Mouse (Mus musculus): ENCODE measurements around the gene Inpp5e. TPM values are rescaled to one million over a fixed set of nuclear protein-coding genes. Genes with fewer than 3 reads are reported as not detected.

Inpp5e gene
- polyA plus RNA-seq, 1 experiment from 2014 or later = 23.9 TPM

DNA sequence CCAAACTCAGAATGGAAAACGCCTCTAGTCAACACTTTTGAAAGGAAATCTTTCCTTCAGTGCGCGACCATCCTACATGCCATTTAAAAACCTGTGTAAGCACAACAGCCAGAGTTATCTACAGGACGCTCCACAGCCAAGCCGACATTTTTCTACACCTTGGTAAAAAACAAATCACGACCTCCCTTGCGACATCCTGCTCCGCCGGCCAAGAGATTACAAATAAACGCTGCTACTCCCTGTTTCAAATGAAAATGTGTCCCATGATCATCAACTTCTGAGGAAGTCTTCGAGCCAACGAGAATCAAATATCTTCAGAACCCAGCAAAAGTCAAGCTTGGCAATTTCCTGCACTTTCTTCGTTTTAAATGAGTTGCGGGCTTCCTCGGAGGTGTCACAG is 35.4 kb upstream of the Inpp5e start:
- Histone ChIP-seq H3K27ac (ENCODE audit: low read depth, low read length) (no peak overlapping the region), H3K36me3 (ENCODE audit: control insufficient read depth, insufficient read depth, low read length) (peaks cover 11% of the 10 kb centered on the region; the same call in 1 of the 2 replicates), H3K4me2 (replicated peaks; ENCODE audit: low read depth, low read length) (peak overlapping the region; percentile 47), H3K9ac (ENCODE audit: low read depth, low read length) (peak overlapping the region; percentile 88), H3K4me3 (ENCODE audit: low read depth, low read length) (peak overlapping the region; percentile 90), H3K4me1 (replicated peaks; ENCODE audit: control insufficient read depth, insufficient read depth, low read length) (peaks cover 6% of the 10 kb centered on the region), H3K9me3 (ENCODE audit: control insufficient read depth, low read length) (no peaks in the 10 kb centered on the region), H3K27me3 (ENCODE audit: control insufficient read depth, insufficient read depth, low read length) (no peaks in the 10 kb centered on the region)
- 8% methylated on average over 15 of the region's 15 CpGs for WGBS
- DNase-seq (ENCODE audit: low spot score) (no peak), ATAC-seq (ENCODE audit: low FRiP score) (no peak)

DNA sequence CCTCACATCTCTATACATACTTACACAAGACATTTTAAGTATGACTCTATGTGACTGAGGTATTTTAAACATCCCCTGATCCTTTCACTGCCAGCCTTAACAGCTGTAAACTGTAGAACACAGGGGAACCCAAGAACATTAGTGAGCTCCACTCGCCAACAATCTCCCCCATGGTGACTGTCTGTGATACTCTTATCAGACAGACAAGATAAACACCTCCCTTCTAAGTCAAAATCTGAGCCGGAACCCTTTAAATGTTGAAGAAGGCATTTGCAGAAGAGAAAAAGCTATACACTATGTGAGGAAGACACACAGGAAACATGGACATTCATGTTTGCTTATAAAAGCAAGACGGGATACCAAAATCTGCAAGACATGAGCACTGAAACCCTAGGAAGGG is 34.9 kb upstream of the Inpp5e start:
- peaks cover 11% of the 10 kb centered on the region; the same call in 1 of the 2 replicates for H3K36me3 ChIP-seq (ENCODE audit: control insufficient read depth, insufficient read depth, low read length)

DNA sequence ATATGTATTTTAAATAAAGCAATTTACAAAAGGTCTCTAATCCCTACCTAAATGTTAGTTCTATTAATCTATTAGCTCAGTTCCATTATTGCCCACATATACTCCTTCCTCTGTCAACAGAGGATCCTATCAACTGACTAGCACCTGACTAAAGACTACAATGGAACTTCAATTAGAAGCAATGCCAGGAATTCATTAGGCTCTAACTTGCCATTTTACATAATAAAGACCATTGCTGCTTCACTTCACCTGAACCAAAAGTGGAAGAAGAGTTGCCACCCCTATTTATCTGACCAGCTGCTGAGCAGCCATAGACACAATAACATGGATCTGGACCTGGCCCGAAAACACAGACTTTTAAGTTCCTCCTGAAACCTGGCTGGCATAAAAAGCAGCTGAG is 33.8 kb upstream of the Inpp5e start:
- no peak overlapping the region for H3K4me2 ChIP-seq (replicated peaks; ENCODE audit: low read depth, low read length)
- ATAC-seq (ENCODE audit: low FRiP score) (no peak), DNase-seq (ENCODE audit: low spot score) (no peak)
- H3K9me3 ChIP-seq (ENCODE audit: control insufficient read depth, low read length) = no peaks in the 10 kb centered on the region
- no peak overlapping the region for H3K27ac ChIP-seq (ENCODE audit: low read depth, low read length)
- WGBS = 58% methylated on average over 1 of the region's 1 CpGs
- peaks cover 6% of the 10 kb centered on the region for H3K4me1 ChIP-seq (replicated peaks; ENCODE audit: control insufficient read depth, insufficient read depth, low read length)
- no peak overlapping the region for H3K4me3 ChIP-seq (ENCODE audit: low read depth, low read length)
- peaks cover 11% of the 10 kb centered on the region; the same call in 1 of the 2 replicates for H3K36me3 ChIP-seq (ENCODE audit: control insufficient read depth, insufficient read depth, low read length)
- no peaks in the 10 kb centered on the region for H3K27me3 ChIP-seq (ENCODE audit: control insufficient read depth, insufficient read depth, low read length)
- no peak overlapping the region for H3K9ac ChIP-seq (ENCODE audit: low read depth, low read length)

More for the DNA sequence above, 34.9 kb upstream of the Inpp5e start:
- H3K27me3 ChIP-seq (ENCODE audit: control insufficient read depth, insufficient read depth, low read length) = no peaks in the 10 kb centered on the region
- H3K27ac ChIP-seq (ENCODE audit: low read depth, low read length) = no peak overlapping the region
- ATAC-seq (ENCODE audit: low FRiP score) (no peak), DNase-seq (ENCODE audit: low spot score) (no peak)
- no peaks in the 10 kb centered on the region for H3K9me3 ChIP-seq (ENCODE audit: control insufficient read depth, low read length)
- H3K4me1 ChIP-seq (replicated peaks; ENCODE audit: control insufficient read depth, insufficient read depth, low read length) = peaks cover 6% of the 10 kb centered on the region
- 60% methylated on average over 3 of the region's 3 CpGs for WGBS
- peak overlapping the region; percentile 88 for H3K9ac ChIP-seq (ENCODE audit: low read depth, low read length)
- peak overlapping the region; percentile 90 for H3K4me3 ChIP-seq (ENCODE audit: low read depth, low read length)
- H3K4me2 ChIP-seq (replicated peaks; ENCODE audit: low read depth, low read length) = peak overlapping the region; percentile 47

DNA sequence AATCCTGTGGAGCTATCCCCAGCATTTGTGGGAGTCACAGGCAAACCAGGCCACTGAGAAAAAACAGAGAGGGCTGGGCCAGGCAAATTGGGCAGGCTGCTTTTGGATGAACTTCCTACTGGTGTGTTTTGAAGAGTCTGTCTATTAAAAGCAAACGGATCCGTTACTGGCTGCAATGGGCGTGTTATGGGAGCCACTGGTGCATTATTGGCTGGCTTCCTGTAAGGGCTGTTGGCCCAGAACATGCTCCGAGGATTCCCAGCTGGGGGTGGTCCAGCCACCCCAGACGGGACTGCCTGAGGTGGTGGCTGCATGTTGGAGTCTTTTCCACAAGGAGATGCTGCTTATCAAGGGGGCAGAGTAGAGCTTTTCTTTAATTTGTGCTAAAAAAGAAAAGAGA is 32.7 kb upstream of the Inpp5e start:
- DNase-seq (ENCODE audit: low spot score) = no peak
- H3K9ac ChIP-seq (ENCODE audit: low read depth, low read length) = no peak overlapping the region
- H3K4me1 ChIP-seq (replicated peaks; ENCODE audit: control insufficient read depth, insufficient read depth, low read length) = peaks cover 6% of the 10 kb centered on the region
- H3K27me3 ChIP-seq (ENCODE audit: control insufficient read depth, insufficient read depth, low read length) = no peaks in the 10 kb centered on the region
- no peak overlapping the region for H3K27ac ChIP-seq (ENCODE audit: low read depth, low read length)
- H3K9me3 ChIP-seq (ENCODE audit: control insufficient read depth, low read length) = no peaks in the 10 kb centered on the region
- no peak for ATAC-seq (ENCODE audit: low FRiP score)
- 86% methylated on average over 5 of the region's 5 CpGs for WGBS
- H3K36me3 ChIP-seq (ENCODE audit: control insufficient read depth, insufficient read depth, low read length) = peaks cover 11% of the 10 kb centered on the region; the same call in 1 of the 2 replicates
- no peak overlapping the region for H3K4me2 ChIP-seq (replicated peaks; ENCODE audit: low read depth, low read length)
- H3K4me3 ChIP-seq (ENCODE audit: low read depth, low read length) = no peak overlapping the region

DNA sequence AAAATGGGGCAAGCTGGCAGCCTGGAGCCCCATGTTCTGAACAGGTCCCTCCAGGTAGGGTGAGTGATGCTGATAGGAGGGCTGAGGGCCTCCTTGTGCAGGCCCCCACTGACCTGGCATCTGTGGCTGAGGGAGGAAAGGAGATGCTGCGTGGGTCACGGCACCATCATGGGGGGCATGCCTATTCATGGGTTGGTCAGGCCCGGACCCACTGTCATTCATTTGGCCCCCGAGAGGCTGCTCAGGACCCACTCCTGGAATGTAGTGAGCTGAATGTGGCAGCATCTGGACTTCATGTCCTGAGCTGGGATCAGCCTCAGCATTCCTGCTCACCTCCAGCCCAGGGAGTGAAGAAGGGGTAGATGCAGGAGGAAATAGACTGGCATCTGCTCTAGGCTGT is 32.3 kb upstream of the Inpp5e start:
- DNase-seq (ENCODE audit: low spot score) = no peak
- 93% methylated on average over 4 of the region's 4 CpGs for WGBS
- Histone ChIP-seq H3K27me3 (ENCODE audit: control insufficient read depth, insufficient read depth, low read length) (no peaks in the 10 kb centered on the region), H3K4me2 (replicated peaks; ENCODE audit: low read depth, low read length) (no peak overlapping the region), H3K27ac (ENCODE audit: low read depth, low read length) (no peak overlapping the region), H3K9ac (ENCODE audit: low read depth, low read length) (no peak overlapping the region), H3K9me3 (ENCODE audit: control insufficient read depth, low read length) (no peaks in the 10 kb centered on the region), H3K4me3 (ENCODE audit: low read depth, low read length) (no peak overlapping the region), H3K4me1 (replicated peaks; ENCODE audit: control insufficient read depth, insufficient read depth, low read length) (peaks cover 6% of the 10 kb centered on the region), H3K36me3 (ENCODE audit: control insufficient read depth, insufficient read depth, low read length) (peaks cover 11% of the 10 kb centered on the region; the same call in 1 of the 2 replicates)
- ATAC-seq (ENCODE audit: low FRiP score) = no peak

DNA sequence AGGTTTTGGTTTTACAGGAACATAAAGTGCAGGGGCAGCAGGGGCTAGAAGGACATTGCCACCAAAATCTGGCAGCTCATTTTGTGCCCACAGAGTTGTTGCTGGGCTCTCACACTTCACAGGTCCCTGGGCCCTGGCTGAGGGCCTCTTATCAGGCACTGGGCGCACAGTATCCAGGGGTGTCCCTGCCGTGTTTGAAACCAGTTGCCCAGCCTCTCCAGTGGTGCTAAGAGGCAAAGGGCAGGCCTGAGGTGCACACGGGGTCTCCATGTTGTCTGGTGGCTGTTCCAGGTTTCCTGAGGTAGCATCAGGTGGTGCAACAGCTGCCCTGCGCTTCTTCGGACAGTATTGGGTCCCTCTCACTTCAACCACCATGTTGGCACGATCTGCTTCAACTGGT is 30.7 kb upstream of the Inpp5e start:
- Histone ChIP-seq H3K27me3 (ENCODE audit: control insufficient read depth, insufficient read depth, low read length) (no peaks in the 10 kb centered on the region), H3K27ac (ENCODE audit: low read depth, low read length) (no peak overlapping the region), H3K4me3 (ENCODE audit: low read depth, low read length) (no peak overlapping the region), H3K9me3 (ENCODE audit: control insufficient read depth, low read length) (no peaks in the 10 kb centered on the region), H3K4me2 (replicated peaks; ENCODE audit: low read depth, low read length) (no peak overlapping the region), H3K36me3 (ENCODE audit: control insufficient read depth, insufficient read depth, low read length) (peaks cover 11% of the 10 kb centered on the region), H3K4me1 (replicated peaks; ENCODE audit: control insufficient read depth, insufficient read depth, low read length) (peaks cover 6% of the 10 kb centered on the region), H3K9ac (ENCODE audit: low read depth, low read length) (no peak overlapping the region)
- 92% methylated on average over 6 of the region's 6 CpGs for WGBS
- DNase-seq (ENCODE audit: low spot score) = no peak
- ATAC-seq (ENCODE audit: low FRiP score) = no peak

DNA sequence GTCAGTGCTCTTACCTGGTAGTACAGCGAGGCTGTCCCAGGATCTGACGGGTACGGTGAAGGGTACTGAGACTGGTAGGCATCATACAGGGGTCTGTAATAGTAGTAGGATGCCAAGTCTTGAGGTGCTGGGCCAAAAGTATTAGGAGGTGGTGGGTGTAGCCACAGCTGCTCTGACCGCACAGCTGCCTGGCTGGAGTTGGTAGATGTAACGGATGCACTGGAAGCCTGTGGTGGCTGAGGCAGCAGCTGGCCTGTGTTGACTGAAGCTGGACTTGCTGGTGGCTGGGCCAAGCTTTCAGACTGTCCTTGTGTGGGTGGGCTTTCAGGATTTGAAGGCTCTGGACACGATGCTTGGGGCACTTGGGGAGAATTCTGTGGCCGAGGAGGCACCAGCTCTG is 29.4 kb upstream of the Inpp5e start:
- H3K4me2 ChIP-seq (replicated peaks; ENCODE audit: low read depth, low read length) = no peak overlapping the region
- H3K9ac ChIP-seq (ENCODE audit: low read depth, low read length) = no peak overlapping the region
- ATAC-seq (ENCODE audit: low FRiP score) (no peak), DNase-seq (ENCODE audit: low spot score) (no peak)
- no peak overlapping the region for H3K4me3 ChIP-seq (ENCODE audit: low read depth, low read length)
- no peaks in the 10 kb centered on the region for H3K9me3 ChIP-seq (ENCODE audit: control insufficient read depth, low read length)
- no peaks in the 10 kb centered on the region for H3K27me3 ChIP-seq (ENCODE audit: control insufficient read depth, insufficient read depth, low read length)
- no peaks in the 10 kb centered on the region; the same call in 1 of the 2 replicates for H3K4me1 ChIP-seq (replicated peaks; ENCODE audit: control insufficient read depth, insufficient read depth, low read length)
- H3K36me3 ChIP-seq (ENCODE audit: control insufficient read depth, insufficient read depth, low read length) = peaks cover 11% of the 10 kb centered on the region
- 85% methylated on average over 7 of the region's 7 CpGs for WGBS
- no peak overlapping the region for H3K27ac ChIP-seq (ENCODE audit: low read depth, low read length)

DNA sequence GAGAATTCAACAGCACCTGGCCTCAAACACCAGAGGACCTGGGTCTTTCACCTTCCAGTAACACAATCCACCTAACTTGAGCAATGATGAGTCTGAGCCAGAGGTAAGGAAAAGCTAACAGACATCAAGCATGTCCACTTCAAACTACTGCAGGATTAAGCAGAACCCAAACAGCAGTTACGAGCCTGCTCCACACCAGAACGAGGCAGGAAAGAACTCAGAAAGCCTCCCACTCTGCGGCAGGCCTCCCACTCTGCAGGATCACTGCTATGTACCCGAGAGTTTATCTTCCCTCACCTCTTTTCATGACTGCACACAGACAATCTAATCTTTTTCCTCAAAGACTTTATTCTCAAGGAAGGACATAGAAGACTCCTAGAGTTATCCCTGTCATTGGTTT is 28.2 kb upstream of the Inpp5e start:
- H3K36me3 ChIP-seq (ENCODE audit: control insufficient read depth, insufficient read depth, low read length) = peaks cover 11% of the 10 kb centered on the region

DNA sequence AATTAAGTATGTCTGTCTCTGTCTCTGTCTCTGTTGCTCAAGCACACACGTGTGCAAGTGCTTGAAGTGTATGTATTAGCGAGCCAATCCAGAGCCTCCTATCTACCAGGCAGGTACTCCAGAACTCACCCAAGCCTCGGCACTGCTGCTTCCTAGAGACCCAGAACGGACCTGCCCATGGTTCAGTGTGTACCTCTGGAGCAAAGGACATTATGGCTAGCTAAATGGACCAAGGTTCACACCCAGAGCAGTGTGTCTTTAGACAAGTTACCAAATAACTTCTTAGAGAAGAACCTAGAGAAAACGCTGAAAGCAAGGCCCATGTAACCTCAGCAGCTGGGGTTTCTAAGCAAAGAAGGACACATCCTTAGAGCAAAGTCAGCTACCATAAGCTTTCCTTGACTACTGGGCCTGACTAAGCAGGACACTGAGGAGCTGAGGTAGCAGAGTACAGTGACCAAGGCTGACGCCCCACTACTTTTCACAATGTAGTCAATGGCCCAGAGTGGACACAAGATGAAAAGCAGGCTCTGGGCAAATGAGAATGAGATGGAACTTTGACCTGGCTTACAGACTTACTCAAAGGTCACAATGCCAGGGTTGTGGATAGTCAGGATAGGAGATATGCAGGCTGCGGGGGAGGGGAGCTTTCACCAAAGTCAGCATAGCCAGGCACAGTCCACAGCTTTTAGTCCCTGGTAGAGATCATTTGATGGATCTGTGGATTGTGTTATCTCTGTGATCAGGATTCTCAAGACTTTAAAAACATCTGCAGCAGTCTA is 26.0 kb upstream of the Inpp5e start:
- H3K27me3 ChIP-seq (ENCODE audit: control insufficient read depth, insufficient read depth, low read length) = no peaks in the 10 kb centered on the region
- H3K9me3 ChIP-seq (ENCODE audit: control insufficient read depth, low read length) = no peaks in the 10 kb centered on the region
- H3K9ac ChIP-seq (ENCODE audit: low read depth, low read length) = no peak overlapping the region
- WGBS = 89% methylated on average over 7 of the region's 7 CpGs
- H3K4me3 ChIP-seq (ENCODE audit: low read depth, low read length) = no peak overlapping the region
- H3K36me3 ChIP-seq (ENCODE audit: control insufficient read depth, insufficient read depth, low read length) = peaks cover 9% of the 10 kb centered on the region; the same call in 1 of the 2 replicates
- no peak overlapping the region for H3K27ac ChIP-seq (ENCODE audit: low read depth, low read length)
- DNase-seq (ENCODE audit: low spot score) (no peak), ATAC-seq (ENCODE audit: low FRiP score) (no peak)
- no peak overlapping the region for H3K4me2 ChIP-seq (replicated peaks; ENCODE audit: low read depth, low read length)
- H3K4me1 ChIP-seq (replicated peaks; ENCODE audit: control insufficient read depth, insufficient read depth, low read length) = no peaks in the 10 kb centered on the region

More for the DNA sequence above, 28.2 kb upstream of the Inpp5e start:
- Histone ChIP-seq H3K4me1 (replicated peaks; ENCODE audit: control insufficient read depth, insufficient read depth, low read length) (no peaks in the 10 kb centered on the region), H3K9ac (ENCODE audit: low read depth, low read length) (no peak overlapping the region), H3K27ac (ENCODE audit: low read depth, low read length) (no peak overlapping the region), H3K4me2 (replicated peaks; ENCODE audit: low read depth, low read length) (no peak overlapping the region), H3K9me3 (ENCODE audit: control insufficient read depth, low read length) (no peaks in the 10 kb centered on the region), H3K4me3 (ENCODE audit: low read depth, low read length) (no peak overlapping the region), H3K27me3 (ENCODE audit: control insufficient read depth, insufficient read depth, low read length) (no peaks in the 10 kb centered on the region)
- no peak for ATAC-seq (ENCODE audit: low FRiP score)
- DNase-seq (ENCODE audit: low spot score) = no peak
- WGBS = 89% methylated on average over 4 of the region's 4 CpGs
